Comparison of ENCODE assay signal across 8 mouse cellular contexts in genomic region chr9:21016331-21017176, GRCm38 (mm10). TPM values are rescaled to one million over a fixed set of nuclear protein-coding genes. Genes with fewer than 3 reads are reported as not detected.
DNase-seq lines count a peak whose midpoint lies in the region; ATAC-seq and TF ChIP-seq lines count a peak whose summit lies in the region.

No protein-coding gene starts in this region.

- peaks cover 50% of the 10 kb centered on the region for H3K27me3 ChIP-seq in megakaryocyte, embryonic 14.5 days (replicated peaks)
- peaks cover 64% of the 10 kb centered on the region for H3K27me3 ChIP-seq in hindbrain, embryonic 15.5 days

- 7% methylated on average over 17 of the region's 17 CpGs for WGBS in hindbrain, embryonic 15.5 days

- H3K4me1 ChIP-seq in megakaryocyte, embryonic 14.5 days: peaks cover 55% of the 10 kb centered on the region
- H3K4me1 ChIP-seq in bone marrow macrophage, adult 2 months (ENCODE audit: control insufficient read depth, insufficient read depth, low read length): peaks cover 39% of the 10 kb centered on the region
- peaks cover 12% of the 10 kb centered on the region for H3K4me1 ChIP-seq in hindbrain, embryonic 15.5 days (replicated peaks)

- no peak overlapping the region for H3K9ac ChIP-seq in hindbrain, embryonic 15.5 days

- no peak for TF ChIP-seq POLR2A in bone marrow macrophage, adult 2 months (IDR thresholded peaks at IDR 0.05; ENCODE audit: borderline replicate concordance, low read depth, low read length)

- peak overlapping the region; percentile 93 for H3K4me3 ChIP-seq in megakaryocyte, embryonic 14.5 days (replicated peaks)
- H3K4me3 ChIP-seq in bone marrow macrophage, adult 2 months (ENCODE audit: insufficient read depth, low read length): peak overlapping the region; percentile 87
- no peak overlapping the region for H3K4me3 ChIP-seq in hindbrain, embryonic 15.5 days

- H3K27ac ChIP-seq in bone marrow macrophage, adult 2 months (ENCODE audit: insufficient read depth, low read depth, low read length): peak overlapping the region; percentile 88
- no peak overlapping the region for H3K27ac ChIP-seq in hindbrain, embryonic 15.5 days (replicated peaks)

- peak; percentile 39 for DNase-seq in lung, postnatal 10 days
- no peak for DNase-seq in right cerebral cortex, postnatal 25 days
- DNase-seq in layer of hippocampus, adult 11-12 months (ENCODE audit: low spot score): no peak
- DNase-seq in right cerebral cortex, adult 2 months (ENCODE audit: low spot score in 2 of 2): no peak

- no peak for ATAC-seq in megakaryocyte, adult 5-6 weeks (ENCODE audit: poor library complexity, severe bottlenecking)
- ATAC-seq in hindbrain, embryonic 15.5 days (ENCODE audit: low FRiP score, low read depth): no peak

- no peaks in the 10 kb centered on the region for H3K9me3 ChIP-seq in megakaryocyte, embryonic 14.5 days
- no peaks in the 10 kb centered on the region for H3K9me3 ChIP-seq in hindbrain, embryonic 15.5 days

- TF ChIP-seq CTCF in bone marrow macrophage, adult 2 months (IDR thresholded peaks at IDR 0.05; ENCODE audit: low read depth, low read length): no peak

- peaks cover 16% of the 10 kb centered on the region for H3K36me3 ChIP-seq in megakaryocyte, embryonic 14.5 days (replicated peaks; ENCODE audit: low read length)
- no peaks in the 10 kb centered on the region for H3K36me3 ChIP-seq in hindbrain, embryonic 15.5 days

- 0 out of 2 replicates have a peak overlapping the region, but pooled peaks have one; percentile 5 for H3K4me2 ChIP-seq in hindbrain, embryonic 15.5 days

RNA-seq across cellular contexts. Expression of gene Icam1, which starts 0.8 kb away (rescaled TPM):
- polyA plus RNA-seq in megakaryocyte, embryonic 14.5 days (2012; ENCODE audit: insufficient read depth, low replicate concordance): 8.8 and 10.8 TPM in 2 replicates
- 9.6 and 15.3 TPM in 2 replicates for total RNA-seq in megakaryocyte, adult 5-6 weeks (2015)
- 19.5 and 20.5 TPM in 2 replicates for total RNA-seq in megakaryocyte, adult 5-6 weeks (2017)
- 67.4 and 79.0 TPM in 2 replicates for polyA plus RNA-seq in bone marrow macrophage, adult 2 months (2012; ENCODE audit: insufficient read depth, insufficient read length, missing spikeins)
- polyA plus RNA-seq in hindbrain, embryonic 15.5 days (2015; fragmentation: Nextera tagmentation; extraction: Ambion mirVana): 3.4 and 3.9 TPM in 2 replicates

RNA-seq across cellular contexts. Expression of gene Icam4, which starts 12.6 kb away (rescaled TPM):
- 5.3 and 7.9 TPM in 2 replicates for polyA plus RNA-seq in megakaryocyte, embryonic 14.5 days (2012; ENCODE audit: insufficient read depth, low replicate concordance)
- 0.91 and 1.1 TPM in 2 replicates for total RNA-seq in megakaryocyte, adult 5-6 weeks (2015)
- total RNA-seq in megakaryocyte, adult 5-6 weeks (2017): 0.44 and 2.4 TPM in 2 replicates
- not detected in 2 replicates for polyA plus RNA-seq in bone marrow macrophage, adult 2 months (2012; ENCODE audit: insufficient read depth, insufficient read length, missing spikeins)
- not detected in 2 replicates for polyA plus RNA-seq in hindbrain, embryonic 15.5 days (2015; fragmentation: Nextera tagmentation; extraction: Ambion mirVana)

RNA-seq across cellular contexts. Expression of gene Mrpl4, which starts 14.0 kb away (rescaled TPM):
- 62.4 and 63.4 TPM in 2 replicates for polyA plus RNA-seq in megakaryocyte, embryonic 14.5 days (2012; ENCODE audit: insufficient read depth, low replicate concordance)
- total RNA-seq in megakaryocyte, adult 5-6 weeks (2015): 47.3 and 63.6 TPM in 2 replicates
- total RNA-seq in megakaryocyte, adult 5-6 weeks (2017): 44.5 and 50.3 TPM in 2 replicates
- 52.7 and 61.3 TPM in 2 replicates for polyA plus RNA-seq in bone marrow macrophage, adult 2 months (2012; ENCODE audit: insufficient read depth, insufficient read length, missing spikeins)
- polyA plus RNA-seq in hindbrain, embryonic 15.5 days (2015; fragmentation: Nextera tagmentation; extraction: Ambion mirVana): 109 and 114 TPM in 2 replicates

RNA-seq across cellular contexts. Expression of gene Icam5, which starts 15.3 kb away (rescaled TPM):
- 3.0 and 9.9 TPM in 2 replicates for polyA plus RNA-seq in megakaryocyte, embryonic 14.5 days (2012; ENCODE audit: insufficient read depth, low replicate concordance)
- not detected in 2 replicates for total RNA-seq in megakaryocyte, adult 5-6 weeks (2015)
- total RNA-seq in megakaryocyte, adult 5-6 weeks (2017): not detected in 2 replicates
- 0.31 TPM in 1 of 2 replicates, not detected in the other for polyA plus RNA-seq in bone marrow macrophage, adult 2 months (2012; ENCODE audit: insufficient read depth, insufficient read length, missing spikeins)
- 1.7 and 2.6 TPM in 2 replicates for polyA plus RNA-seq in hindbrain, embryonic 15.5 days (2015; fragmentation: Nextera tagmentation; extraction: Ambion mirVana)

RNA-seq across cellular contexts. Expression of gene S1pr2, which starts 40.0 kb away (rescaled TPM):
- polyA plus RNA-seq in megakaryocyte, embryonic 14.5 days (2012; ENCODE audit: insufficient read depth, low replicate concordance): 4.0 and 8.4 TPM in 2 replicates
- total RNA-seq in megakaryocyte, adult 5-6 weeks (2015): 7.5 and 8.9 TPM in 2 replicates
- total RNA-seq in megakaryocyte, adult 5-6 weeks (2017): 2.8 and 3.0 TPM in 2 replicates
- 46.5 and 48.2 TPM in 2 replicates for polyA plus RNA-seq in bone marrow macrophage, adult 2 months (2012; ENCODE audit: insufficient read depth, insufficient read length, missing spikeins)
- 8.5 and 10.8 TPM in 2 replicates for polyA plus RNA-seq in hindbrain, embryonic 15.5 days (2015; fragmentation: Nextera tagmentation; extraction: Ambion mirVana)
